ENCODE assay signal across 8 mouse cellular contexts in genomic region chr1:105780457-105781364, GRCm38 (mm10). TPM values are rescaled to one million over a fixed set of nuclear protein-coding genes. Genes with fewer than 3 reads are reported as not detected.
DNase-seq lines count a peak whose midpoint lies in the region; ATAC-seq and TF ChIP-seq lines count a peak whose summit lies in the region.

Gene Tnfrsf11a (plus strand): TSS chr1:105780718.

- H3K27ac ChIP-seq in hindbrain, embryonic 11.5 days (ENCODE audit: low read depth, low read length): no peak within 1 kb of the TSS
- H3K27ac ChIP-seq in lung, embryonic 16.5 days (ENCODE audit: low read length): no peak within 1 kb of the TSS
- no peak within 1 kb of the TSS for H3K27ac ChIP-seq in olfactory bulb, adult 2 months (ENCODE audit: insufficient read depth, low read depth, low read length)
- peak within 1 kb of the TSS; percentile 12; the same call in 1 of the 2 replicates for H3K27ac ChIP-seq in thymus, adult 2 months (ENCODE audit: control insufficient read depth, insufficient read depth, low read length)

- H3K4me1 ChIP-seq in E14TG2a.4 (replicated peaks; ENCODE audit: low read depth, low read length): peaks cover 17% of the 10 kb centered on the region
- H3K4me1 ChIP-seq in hindbrain, embryonic 11.5 days (replicated peaks; ENCODE audit: control insufficient read depth, insufficient read depth, low read length): no peaks in the 10 kb centered on the region
- peaks cover 21% of the 10 kb centered on the region for H3K4me1 ChIP-seq in lung, embryonic 16.5 days (replicated peaks; ENCODE audit: control insufficient read depth, insufficient read depth, low read length)
- H3K4me1 ChIP-seq in olfactory bulb, adult 2 months (ENCODE audit: control insufficient read depth, insufficient read depth, low read length): peaks cover 10% of the 10 kb centered on the region
- peaks cover 15% of the 10 kb centered on the region for H3K4me1 ChIP-seq in thymus, adult 2 months (replicated peaks; ENCODE audit: control insufficient read depth, insufficient read depth, low read length)

- ATAC-seq in frontal cortex, adult (ENCODE audit: low TSS enrichment): peak; percentile 68
- peak; percentile 88 for ATAC-seq in hindbrain, embryonic 11.5 days (ENCODE audit: low FRiP score)
- ATAC-seq in lung, embryonic 16.5 days (ENCODE audit: low read depth): peak; percentile 85

- peak within 1 kb of the TSS; percentile 82 for H3K4me2 ChIP-seq in hindbrain, embryonic 11.5 days (replicated peaks; ENCODE audit: low read depth, low read length)
- H3K4me2 ChIP-seq in lung, embryonic 16.5 days (ENCODE audit: low read depth, low read length): peak within 1 kb of the TSS; percentile 98

- WGBS in hindbrain, embryonic 11.5 days: 2% methylated on average over 68 of the region's 77 CpGs
- WGBS in lung, embryonic 16.5 days: 3% methylated on average over 42 of the region's 77 CpGs
- WGBS in olfactory bulb, adult 2 months: 8% methylated on average over 69 of the region's 77 CpGs
- 3% methylated on average over 77 of the region's 77 CpGs for WGBS in thymus, adult 2 months

- TF ChIP-seq POLR2A in olfactory bulb, adult 2 months (IDR thresholded peaks at IDR 0.05; ENCODE audit: insufficient read depth, low read depth, low read length): no peak
- no peak for TF ChIP-seq POLR2A in thymus, adult 2 months (IDR thresholded peaks at IDR 0.05; ENCODE audit: control insufficient read depth, extremely low read depth, insufficient read depth, low read length, poor library complexity)

- no peaks in the 10 kb centered on the region for H3K36me3 ChIP-seq in E14TG2a.4 (ENCODE audit: insufficient read depth, low read length)
- H3K36me3 ChIP-seq in hindbrain, embryonic 11.5 days (ENCODE audit: control insufficient read depth, insufficient read depth, low read length): no peaks in the 10 kb centered on the region
- no peaks in the 10 kb centered on the region for H3K36me3 ChIP-seq in lung, embryonic 16.5 days (ENCODE audit: control insufficient read depth, insufficient read depth, low read length)
- no peaks in the 10 kb centered on the region for H3K36me3 ChIP-seq in thymus, adult 2 months (ENCODE audit: control insufficient read depth, insufficient read depth, low read length)

- no peaks in the 10 kb centered on the region for H3K9me3 ChIP-seq in E14TG2a.4 (ENCODE audit: low read length)
- H3K9me3 ChIP-seq in hindbrain, embryonic 11.5 days (ENCODE audit: control insufficient read depth, low read length): no peaks in the 10 kb centered on the region
- no peaks in the 10 kb centered on the region for H3K9me3 ChIP-seq in lung, embryonic 16.5 days (ENCODE audit: control insufficient read depth, low read length)

- H3K27me3 ChIP-seq in E14TG2a.4 (ENCODE audit: insufficient read depth, low read length): peaks cover 61% of the 10 kb centered on the region
- H3K27me3 ChIP-seq in hindbrain, embryonic 11.5 days (ENCODE audit: control insufficient read depth, insufficient read depth, low read length): peaks cover 20% of the 10 kb centered on the region
- peaks cover 12% of the 10 kb centered on the region for H3K27me3 ChIP-seq in lung, embryonic 16.5 days (ENCODE audit: control insufficient read depth, insufficient read depth, low read depth, low read length)
- H3K27me3 ChIP-seq in thymus, adult 2 months (ENCODE audit: control insufficient read depth, insufficient read depth, low read length): no peaks in the 10 kb centered on the region; the same call in 1 of the 2 replicates

- H3K4me3 ChIP-seq in E14TG2a.4 (replicated peaks; ENCODE audit: low read length): peak within 1 kb of the TSS; percentile 85
- peak within 1 kb of the TSS; percentile 39 for H3K4me3 ChIP-seq in hindbrain, embryonic 11.5 days (ENCODE audit: low read depth, low read length)
- peak within 1 kb of the TSS; percentile 75 for H3K4me3 ChIP-seq in lung, embryonic 16.5 days (ENCODE audit: low read length)
- peak within 1 kb of the TSS; percentile 55 for H3K4me3 ChIP-seq in olfactory bulb, adult 2 months (ENCODE audit: insufficient read depth, low read depth, low read length)
- peak within 1 kb of the TSS; percentile 33 for H3K4me3 ChIP-seq in thymus, adult 2 months (ENCODE audit: control insufficient read depth, insufficient read depth, low read length)

- H3K9ac ChIP-seq in hindbrain, embryonic 11.5 days (ENCODE audit: low read depth, low read length): peak within 1 kb of the TSS; percentile 44; the same call in 1 of the 2 replicates
- peak within 1 kb of the TSS; percentile 82 for H3K9ac ChIP-seq in lung, embryonic 16.5 days (ENCODE audit: low read length)

- TF ChIP-seq CTCF in E14TG2a.4 (conservative IDR thresholded peaks at IDR 0.05; ENCODE audit: low read length): no peak
- peak; percentile 35; the same call in 1 of the 2 replicates for TF ChIP-seq CTCF in olfactory bulb, adult 2 months (IDR thresholded peaks at IDR 0.05; ENCODE audit: insufficient read depth, low read depth, low read length)
- TF ChIP-seq CTCF in thymus, adult 2 months (IDR thresholded peaks at IDR 0.05; ENCODE audit: borderline replicate concordance, control insufficient read depth, extremely low read depth, insufficient read depth, low read length, poor library complexity): peak; percentile 52

- DNase-seq in cerebellum, adult 18-20 months: peak; percentile 67 to 85
- peak; percentile 66 for DNase-seq in hindbrain, embryonic 11.5 days (ENCODE audit: low spot score)
- DNase-seq in layer of hippocampus, postnatal 10 days (ENCODE audit: low spot score in 2 of 2): peak; percentile 53 to 75
- peak; percentile 72 for DNase-seq in thymus, adult 2 months

RNA-seq across cellular contexts. Expression of gene Tnfrsf11a, which starts in this region (rescaled TPM):
- polyA plus RNA-seq in hindbrain, embryonic 11.5 days (2014; fragmentation: Nextera tagmentation; extraction: Ambion mirVana): 0.27 and 0.48 TPM in 2 replicates
- total RNA-seq in layer of hippocampus, postnatal 10 days (2021): 1 to 10 TPM; 5.0 to 5.2 TPM
- polyA plus RNA-seq in lung, embryonic 16.5 days (2015; fragmentation: Nextera tagmentation; extraction: Ambion mirVana): 1.4 and 1.8 TPM in 2 replicates
- polyA plus RNA-seq in olfactory bulb, adult 2 months (2012; ENCODE audit: insufficient read depth, insufficient read length, low replicate concordance, missing spikeins): not detected in 2 replicates
- 11.1 and 12.7 TPM in 2 replicates for polyA plus RNA-seq in thymus, adult 2 months (2012; rRNA removed)

Comparison
In these comparisons a context has a peak if more than half of its experiments do, and no peak if none do; other contexts are left out.
1. Peak in DNase-seq, ATAC-seq, H3K4me3 ChIP-seq, H3K9ac ChIP-seq and H3K4me2 ChIP-seq in hindbrain, embryonic 11.5 days; RNA of the gene not detected or under 1 TPM.
2. H3K4me3 ChIP-seq: peak in every context shown above with its lines; median percentile 85 in E14TG2a.4; 75 in lung, embryonic 16.5 days; 55 in olfactory bulb, adult 2 months; 39 in hindbrain, embryonic 11.5 days; 33 in thymus, adult 2 months.